Comparison of ENCODE assay signal across 16 mouse cellular contexts in the genomic region with DNA sequence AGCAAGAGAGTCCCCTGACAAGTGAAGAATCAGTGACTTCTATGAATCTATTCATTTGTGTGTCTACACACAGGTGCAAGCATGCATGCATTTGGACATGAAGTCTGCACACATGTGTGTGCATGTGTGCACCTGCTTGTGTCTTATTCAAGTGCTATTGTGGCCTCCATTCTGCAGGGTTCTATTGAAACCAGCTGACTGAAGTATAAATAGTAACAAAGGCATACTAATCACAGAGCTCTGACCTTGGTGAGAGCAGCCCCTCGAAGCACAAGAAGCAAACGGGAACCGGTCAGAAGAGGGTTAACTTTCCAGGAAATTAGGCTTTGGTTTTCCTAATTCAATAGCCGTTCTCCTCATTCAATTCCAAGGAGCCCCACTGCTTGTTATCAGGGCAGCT.
DNase-seq lines count a peak whose midpoint lies in the region; ATAC-seq and TF ChIP-seq lines count a peak whose summit lies in the region.
"Had no signal": no experiment of that assay in that cellular context is flagged by ENCODE, and none has a peak within 500 bp of the region (broad histone marks: within the 10 kb centered on the region; RNA-seq: fewer than 3 reads in every experiment).

No protein-coding gene starts in this region.

- TF ChIP-seq CTCF in cerebellum, adult 2 months (IDR thresholded peaks at IDR 0.05; ENCODE audit: borderline replicate concordance, insufficient read depth, low read depth, low read length): no peak

- no peak overlapping the region for H3K9ac ChIP-seq in heart, embryonic 15.5 days
- 0 out of 2 replicates have a peak overlapping the region, but pooled peaks have one; percentile 17 for H3K9ac ChIP-seq in forebrain, embryonic 14.5 days (ENCODE audit: low read length)
- H3K9ac ChIP-seq in intestine, embryonic 16.5 days (ENCODE audit: low read depth, low read length): no peak overlapping the region
- H3K9ac ChIP-seq: hindbrain, embryonic 15.5 days; limb, embryonic 13.5 days; liver, embryonic 14.5 days; neural tube, embryonic 13.5 days had no signal

- H3K4me1 ChIP-seq in cerebellum, adult 2 months (ENCODE audit: control insufficient read depth, insufficient read depth, low read length): peaks cover 34% of the 10 kb centered on the region
- H3K4me1 ChIP-seq in heart, embryonic 15.5 days (replicated peaks): peaks cover 24% of the 10 kb centered on the region
- peaks cover 21% of the 10 kb centered on the region for H3K4me1 ChIP-seq in forebrain, embryonic 14.5 days (ENCODE audit: control insufficient read depth, insufficient read depth, low read length)
- H3K4me1 ChIP-seq in intestine, embryonic 16.5 days (ENCODE audit: control insufficient read depth, insufficient read depth, low read length): no peaks in the 10 kb centered on the region
- H3K4me1 ChIP-seq: limb, embryonic 13.5 days; neural tube, embryonic 13.5 days had no signal

- no peak for ATAC-seq in cerebellum, adult (ENCODE audit: insufficient number of reproducible peaks, low FRiP score, low TSS enrichment)
- ATAC-seq in heart, embryonic 15.5 days (replicated peaks; ENCODE audit: insufficient number of reproducible peaks, insufficient read depth, low FRiP score, low read depth): no peak
- peak; percentile 40 for ATAC-seq in forebrain, embryonic 14.5 days
- no peak for ATAC-seq in intestine, embryonic 16.5 days

- H3K27ac ChIP-seq in cerebellum, adult 2 months (ENCODE audit: insufficient read depth, low read length): peak overlapping the region; percentile 74; the same call in 1 of the 2 replicates
- H3K27ac ChIP-seq in heart, embryonic 15.5 days: peak overlapping the region; percentile 43; the same call in 1 of the 2 replicates
- peak overlapping the region; percentile 55; the same call in 1 of the 2 replicates for H3K27ac ChIP-seq in forebrain, embryonic 14.5 days (ENCODE audit: low read depth, low read length)
- no peak overlapping the region for H3K27ac ChIP-seq in intestine, embryonic 16.5 days (ENCODE audit: low read length)
- H3K27ac ChIP-seq: hindbrain, embryonic 15.5 days; limb, embryonic 13.5 days; liver, embryonic 14.5 days; neural tube, embryonic 13.5 days; stomach, postnatal 0 days had no signal

- H3K9me3 ChIP-seq in heart, embryonic 15.5 days (replicated peaks): no peaks in the 10 kb centered on the region
- no peaks in the 10 kb centered on the region for H3K9me3 ChIP-seq in forebrain, embryonic 14.5 days (replicated peaks; ENCODE audit: control insufficient read depth, low read length)
- no peaks in the 10 kb centered on the region for H3K9me3 ChIP-seq in intestine, embryonic 16.5 days (ENCODE audit: control insufficient read depth, low read length)
- H3K9me3 ChIP-seq: hindbrain, embryonic 15.5 days; limb, embryonic 13.5 days; neural tube, embryonic 13.5 days had no signal

- 0 out of 2 replicates have a peak overlapping the region, but pooled peaks have one; percentile 14 for H3K4me2 ChIP-seq in heart, embryonic 15.5 days
- peak overlapping the region; percentile 20; the same call in 1 of the 2 replicates for H3K4me2 ChIP-seq in forebrain, embryonic 14.5 days (ENCODE audit: low read length)
- no peak overlapping the region for H3K4me2 ChIP-seq in intestine, embryonic 16.5 days (ENCODE audit: low read depth, low read length)
- H3K4me2 ChIP-seq: hindbrain, embryonic 15.5 days; limb, embryonic 13.5 days; neural tube, embryonic 13.5 days had no signal

- no peaks in the 10 kb centered on the region for H3K27me3 ChIP-seq in cerebellum, adult 2 months (ENCODE audit: control insufficient read depth, insufficient read depth, low read length)
- H3K27me3 ChIP-seq in heart, embryonic 15.5 days: no peaks in the 10 kb centered on the region
- H3K27me3 ChIP-seq in forebrain, embryonic 14.5 days (replicated peaks; ENCODE audit: control insufficient read depth, insufficient read depth, low read length): no peaks in the 10 kb centered on the region
- H3K27me3 ChIP-seq in intestine, embryonic 16.5 days (replicated peaks; ENCODE audit: control insufficient read depth, insufficient read depth, low read length): no peaks in the 10 kb centered on the region
- H3K27me3 ChIP-seq: hindbrain, embryonic 15.5 days; limb, embryonic 13.5 days; neural tube, embryonic 13.5 days had no signal

- no peak for DNase-seq in cerebellum, adult 2 months
- DNase-seq in heart, postnatal 4 days: no peak
- peak; percentile 10 for DNase-seq in A20 (ENCODE audit: low read depth, low spot score)
- DNase-seq in forebrain, embryonic 14.5 days (ENCODE audit: low spot score): peak; percentile 20
- DNase-seq in c-Kit-positive CD71-positive TER-119-positive erythroid progenitor cells, embryonic 14.5 days (ENCODE audit: low spot score): no peak
- DNase-seq: kidney, adult 18-20 months; kidney, postnatal 25 days; layer of hippocampus, adult 9-11 months had no signal

- H3K36me3 ChIP-seq in heart, embryonic 15.5 days: no peaks in the 10 kb centered on the region
- H3K36me3 ChIP-seq in forebrain, embryonic 14.5 days (ENCODE audit: control insufficient read depth, insufficient read depth, low read length): no peaks in the 10 kb centered on the region; the same call in 1 of the 2 replicates
- 0 out of 2 replicates have a peak, but pooled peaks cover 4% of the 10 kb centered on the region for H3K36me3 ChIP-seq in intestine, embryonic 16.5 days (ENCODE audit: control insufficient read depth, insufficient read depth, low read length)
- H3K36me3 ChIP-seq: hindbrain, embryonic 15.5 days; limb, embryonic 13.5 days; neural tube, embryonic 13.5 days had no signal

- no peak for TF ChIP-seq POLR2A in cerebellum, adult 2 months (IDR thresholded peaks at IDR 0.05; ENCODE audit: borderline replicate concordance, insufficient read depth, low read length)

- 41% methylated on average over 4 of the region's 4 CpGs for WGBS in cerebellum, adult 2 months
- 14% methylated on average over 4 of the region's 4 CpGs for WGBS in heart, embryonic 15.5 days
- 1% methylated on average over 4 of the region's 4 CpGs for whole genome bisulfite sequencing in forebrain, embryonic 14.5 days
- WGBS in intestine, embryonic 16.5 days: 38% methylated on average over 4 of the region's 4 CpGs

- no peak overlapping the region for H3K4me3 ChIP-seq in cerebellum, adult 2 months (replicated peaks; ENCODE audit: insufficient read depth, low read depth, low read length)
- no peak overlapping the region for H3K4me3 ChIP-seq in heart, embryonic 15.5 days
- no peak overlapping the region for H3K4me3 ChIP-seq in forebrain, embryonic 14.5 days (ENCODE audit: low read depth, low read length)
- H3K4me3 ChIP-seq in intestine, embryonic 16.5 days (ENCODE audit: low read length): no peak overlapping the region
- H3K4me3 ChIP-seq: hindbrain, embryonic 15.5 days; limb, embryonic 13.5 days; neural tube, embryonic 13.5 days had no signal

Comparison
In these comparisons a context has a peak if more than half of its experiments do, and no peak if none do; other contexts are left out.
1. DNase-seq: peak in A20 (single experiment) and forebrain, embryonic 14.5 days (single experiment); none in cerebellum, adult 2 months (0 of 2), heart, postnatal 4 days (single experiment) and c-Kit-positive CD71-positive TER-119-positive erythroid progenitor cells, embryonic 14.5 days (single experiment).